Mouse (Mus musculus): ENCODE measurements around the gene Gm3526. TPM values are rescaled to one million over a fixed set of nuclear protein-coding genes. Genes with fewer than 3 reads are reported as not detected.
"Not testable (repeated sequence)": the region's sequence is repeated elsewhere in the genome, so short reads cannot be mapped to it uniquely, and the experiment has no call there.

The Gm3526 gene
- not detected in 2 replicates for polyA plus RNA-seq (2014; fragmentation: Nextera tagmentation; extraction: Ambion mirVana)

GRCm38 (mm10) chr14:5260480-5260879 lies at the start of gene Gm3526:
TSS of gene Gm3526 (minus strand) at chr14:5260580.
- H3K4me1 ChIP-seq (ENCODE audit: control insufficient read depth, insufficient read depth, low read length); H3K4me3 ChIP-seq (ENCODE audit: low read length); H3K9ac ChIP-seq (ENCODE audit: low read depth, low read length); ATAC-seq (ENCODE audit: low FRiP score, low TSS enrichment); H3K27ac ChIP-seq (ENCODE audit: low read depth, low read length); H3K9me3 ChIP-seq (ENCODE audit: control insufficient read depth, low read length); H3K36me3 ChIP-seq (ENCODE audit: control insufficient read depth, insufficient read depth, low read length); H3K27me3 ChIP-seq (ENCODE audit: control insufficient read depth, insufficient read depth, low read length); H3K4me2 ChIP-seq (replicated peaks; ENCODE audit: low read depth, low read length): not testable (repeated sequence)
- no CpG with 5 or more reads among the region's 1 CpGs for WGBS

Other genes with a start within 250 kb of the Gm3526 start
- gene Gm3298, start 244.7 kb downstream of the Gm3526 start, polyA plus RNA-seq (2014; fragmentation: Nextera tagmentation; extraction: Ambion mirVana): not detected in 2 replicates
- not detected in 2 replicates for gene 4930555G01Rik, start 210.0 kb downstream of the Gm3526 start, polyA plus RNA-seq (2014; fragmentation: Nextera tagmentation; extraction: Ambion mirVana)
- gene Gm8281, start 189.5 kb downstream of the Gm3526 start, polyA plus RNA-seq (2014; fragmentation: Nextera tagmentation; extraction: Ambion mirVana): 0.30 and 1.3 TPM in 2 replicates
- gene Gm8279, start 129.1 kb downstream of the Gm3526 start, polyA plus RNA-seq (2014; fragmentation: Nextera tagmentation; extraction: Ambion mirVana): not detected in 2 replicates
- gene Gm3317, start 96.0 kb downstream of the Gm3526 start, polyA plus RNA-seq (2014; fragmentation: Nextera tagmentation; extraction: Ambion mirVana): not detected in 2 replicates
- not detected in 2 replicates for gene Gm8271, start 74.8 kb downstream of the Gm3526 start, polyA plus RNA-seq (2014; fragmentation: Nextera tagmentation; extraction: Ambion mirVana)
- not detected in 2 replicates for gene Gm3542, start 74.3 kb upstream of the Gm3526 start, polyA plus RNA-seq (2014; fragmentation: Nextera tagmentation; extraction: Ambion mirVana)
- 0.47 TPM in 1 of 2 replicates, not detected in the other for gene Gm3500, start 128.5 kb upstream of the Gm3526 start, polyA plus RNA-seq (2014; fragmentation: Nextera tagmentation; extraction: Ambion mirVana)
- gene Gm3194, start 194.9 kb upstream of the Gm3526 start, polyA plus RNA-seq (2014; fragmentation: Nextera tagmentation; extraction: Ambion mirVana): 0.61 and 1.2 TPM in 2 replicates
- not detected in 2 replicates for gene Gm8246, start 217.2 kb upstream of the Gm3526 start, polyA plus RNA-seq (2014; fragmentation: Nextera tagmentation; extraction: Ambion mirVana)
- not detected in 2 replicates for gene Gm3187, start 223.6 kb upstream of the Gm3526 start, polyA plus RNA-seq (2014; fragmentation: Nextera tagmentation; extraction: Ambion mirVana)
- gene Gm3488, start 241.1 kb upstream of the Gm3526 start, polyA plus RNA-seq (2014; fragmentation: Nextera tagmentation; extraction: Ambion mirVana): 1.2 and 1.3 TPM in 2 replicates

Measured in kidney, embryonic 14.5 days (tissue).